Mouse (Mus musculus) heart, adult 2 months (tissue): ENCODE measurements at regions not wholly inside any gene's neighbourhood (a gene's known extent, or its start where the extent isn't known, plus 50 kb on each side); places are given as distances from the start of the nearest gene placed in this dataset.

ENCODE experiments used
- CTCF ChIP-seq: fragments of 200-600 bp; IDR thresholded peaks from 2 replicates; pipeline ENCODE4 v1.8.1; 2022; ENCODE audit warnings: antibody characterized with exemption, mild to moderate bottlenecking, moderate library complexity
- EP300 ChIP-seq: fragments of 200-500 bp; IDR thresholded peaks from 2 replicates; pipeline ENCODE4 v1.6.1; 2011; ENCODE audit warnings: low read depth, low read length, control low read depth; ENCODE audit not compliant: insufficient read depth

GRCm38 (mm10) chr16:18718040-18718439 lies 58.6 kb upstream of the Cldn5 start:
- no peak for TF ChIP-seq CTCF
- no peak for TF ChIP-seq EP300
